Mouse (Mus musculus) cortical plate, adult 2 months (tissue): ENCODE measurements at regions not wholly inside any gene's neighbourhood (a gene's known extent, or its start where the extent isn't known, plus 50 kb on each side); places are given as distances from the start of the nearest gene placed in this dataset.

ENCODE experiments used
- CTCF ChIP-seq: fragments of 200-500 bp; IDR thresholded peaks from 2 replicates; pipeline ENCODE4 v1.5.1; 2011; ENCODE audit warnings: mild to moderate bottlenecking, control low read depth, low read length; ENCODE audit not compliant: insufficient read depth; ENCODE audit errors: extremely low read depth
- POLR2A ChIP-seq: fragments of 200-500 bp; IDR thresholded peaks from 2 replicates; pipeline ENCODE4 v1.6.1; 2011; ENCODE audit warnings: mild to moderate bottlenecking, low read length, control low read depth; ENCODE audit not compliant: insufficient read depth; ENCODE audit errors: extremely low read depth

DNA sequence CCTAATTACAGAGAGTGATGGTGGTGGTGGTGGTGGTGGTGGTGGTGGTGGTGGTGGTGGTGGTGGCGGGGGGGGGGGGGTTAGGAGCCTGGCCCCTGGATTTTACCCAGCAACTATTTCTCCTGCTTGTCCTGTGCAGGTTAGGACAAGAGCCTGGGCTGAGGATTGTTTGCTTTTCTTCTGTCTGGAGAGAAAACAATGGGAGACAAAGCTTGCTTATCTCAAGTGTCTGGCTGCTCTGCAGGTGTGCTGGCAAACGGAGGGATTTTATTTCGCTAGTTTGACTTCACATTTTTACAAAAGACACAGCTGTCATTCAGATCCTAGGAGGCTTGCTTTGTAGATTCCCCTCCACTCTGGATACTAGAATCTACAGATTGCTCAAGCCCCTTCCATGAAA lies 334.9 kb upstream of the Eif4g2 start:
- TF ChIP-seq CTCF (no peak), POLR2A (no peak)
